Mouse (Mus musculus): ENCODE measurements around the gene Plin2. TPM values are rescaled to one million over a fixed set of nuclear protein-coding genes. Genes with fewer than 3 reads are reported as not detected.

Gene Plin2
- 124 and 134 TPM in 2 replicates for polyA plus RNA-seq (2015; fragmentation: Nextera tagmentation; extraction: Ambion mirVana)

DNA sequence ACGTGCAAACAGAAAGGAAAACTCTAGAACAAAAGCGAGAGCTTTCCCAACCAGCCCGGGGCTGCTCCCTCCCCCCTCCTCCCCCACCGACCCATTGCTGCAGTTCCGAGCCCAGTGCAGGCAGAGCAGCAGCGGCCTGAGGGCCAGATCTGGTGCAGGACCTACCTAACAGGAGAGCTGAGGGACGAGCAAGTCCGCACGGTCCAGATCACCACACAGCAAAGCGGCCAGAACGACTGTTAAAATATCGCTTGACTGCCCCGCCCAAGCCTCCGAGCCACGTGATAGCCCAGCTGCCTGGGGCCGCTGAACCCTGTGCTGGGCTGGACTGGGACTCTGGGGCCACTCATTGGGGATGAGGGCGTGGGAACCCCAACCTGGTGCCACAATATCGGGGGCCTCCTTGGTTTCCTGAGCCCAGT is at the start of gene Plin2:
Gene Plin2, minus strand, starts transcription at position 281 of the 422 bp plus-strand sequence.
- Histone ChIP-seq H3K4me1 (peaks cover 28% of the 10 kb centered on the region), H3K9me3 (no peaks in the 10 kb centered on the region), H3K27me3 (no peaks in the 10 kb centered on the region), H3K4me2 (peak within 1 kb of the TSS; percentile 66), H3K9ac (peak within 1 kb of the TSS; percentile 83), H3K4me3 (peak within 1 kb of the TSS; percentile 78), H3K36me3 (peaks cover 8% of the 10 kb centered on the region), H3K27ac (peak within 1 kb of the TSS; percentile 83)
- 0% methylated on average over 18 of the region's 18 CpGs for WGBS
- peak; percentile 93 for ATAC-seq (ENCODE audit: borderline replicate concordance, extremely low read depth, low FRiP score, low TSS enrichment)

DNA sequence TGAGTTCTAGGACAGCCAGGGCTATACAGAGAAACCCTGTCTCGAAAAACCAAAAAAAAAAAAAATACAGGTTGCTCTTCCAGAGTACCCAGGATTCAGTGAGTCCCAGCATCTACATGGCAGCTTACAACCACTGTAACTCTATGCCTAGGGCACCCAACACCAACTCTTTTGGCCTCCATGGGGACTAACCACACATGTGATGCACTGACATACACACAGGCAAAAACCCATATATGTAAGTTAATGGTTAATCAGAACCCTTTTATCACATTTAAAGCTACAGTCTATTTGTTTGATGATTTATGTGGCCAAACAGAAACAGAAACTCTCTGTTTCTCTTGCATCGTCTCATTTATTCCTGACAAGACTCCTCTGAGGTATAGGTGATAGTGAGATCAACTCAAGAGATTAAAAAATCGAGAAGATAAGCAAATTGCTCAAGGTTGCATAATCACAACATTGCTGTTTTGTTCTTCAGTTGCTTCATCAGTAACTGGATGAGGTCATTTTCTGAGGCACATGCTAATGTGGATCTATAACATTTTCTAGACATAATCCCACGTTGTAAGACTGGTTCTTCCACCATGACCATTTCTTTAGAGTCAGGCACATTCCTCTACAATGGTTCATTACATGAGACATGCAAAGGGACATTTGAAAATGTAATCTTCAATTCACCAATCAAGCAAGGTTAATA is 49.2 kb upstream of the Plin2 start:
- WGBS = 69% methylated on average over 4 of the region's 4 CpGs
- H3K9ac ChIP-seq = no peak overlapping the region
- H3K9me3 ChIP-seq = no peaks in the 10 kb centered on the region
- no peaks in the 10 kb centered on the region for H3K27me3 ChIP-seq
- peaks cover 11% of the 10 kb centered on the region; the same call in 1 of the 2 replicates for H3K4me1 ChIP-seq
- ATAC-seq (ENCODE audit: borderline replicate concordance, extremely low read depth, low FRiP score, low TSS enrichment) = no peak
- no peak overlapping the region for H3K4me3 ChIP-seq
- no peak overlapping the region for H3K27ac ChIP-seq
- H3K4me2 ChIP-seq = no peak overlapping the region
- no peaks in the 10 kb centered on the region for H3K36me3 ChIP-seq

GRCm38 (mm10) chr4:86717176-86717575 is 47.3 kb upstream of the Plin2 start:
- ATAC-seq (ENCODE audit: borderline replicate concordance, extremely low read depth, low FRiP score, low TSS enrichment) = peak; percentile 46; the same call in 1 of the 2 replicates
- no peak overlapping the region for H3K9ac ChIP-seq
- no peaks in the 10 kb centered on the region for H3K36me3 ChIP-seq
- no peak overlapping the region for H3K27ac ChIP-seq
- no peaks in the 10 kb centered on the region for H3K9me3 ChIP-seq
- H3K4me1 ChIP-seq = peaks cover 11% of the 10 kb centered on the region
- 59% methylated on average over 1 of the region's 1 CpGs for WGBS
- no peak overlapping the region for H3K4me3 ChIP-seq
- no peaks in the 10 kb centered on the region for H3K27me3 ChIP-seq
- no peak overlapping the region for H3K4me2 ChIP-seq

DNA sequence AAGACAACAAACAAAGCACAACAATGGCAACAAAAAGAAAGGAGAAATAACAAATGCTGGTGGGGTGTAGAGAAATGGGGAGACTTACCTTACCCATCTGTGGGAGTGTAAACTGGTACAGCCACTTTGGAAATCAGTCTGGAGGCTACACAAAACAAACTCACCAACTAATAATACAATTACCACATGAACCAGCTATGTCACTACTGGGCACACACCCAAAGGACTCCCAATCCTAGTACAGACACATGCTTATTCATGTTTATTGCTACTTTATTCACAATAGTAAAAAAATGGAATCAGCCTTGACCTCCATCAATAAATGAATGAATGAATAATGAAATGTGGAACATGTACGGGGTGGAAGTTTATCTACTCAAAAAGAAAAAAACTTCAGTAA is 45.5 kb upstream of the Plin2 start:
- Histone ChIP-seq H3K27me3 (no peaks in the 10 kb centered on the region), H3K9me3 (no peaks in the 10 kb centered on the region), H3K4me1 (peaks cover 11% of the 10 kb centered on the region), H3K9ac (no peak overlapping the region), H3K27ac (no peak overlapping the region), H3K36me3 (no peaks in the 10 kb centered on the region), H3K4me3 (no peak overlapping the region), H3K4me2 (no peak overlapping the region)
- ATAC-seq (ENCODE audit: borderline replicate concordance, extremely low read depth, low FRiP score, low TSS enrichment) = no peak
- WGBS = 81% methylated on average over 1 of the region's 1 CpGs

GRCm38 (mm10) chr4:86713518-86713917 is 43.7 kb upstream of the Plin2 start:
- no peaks in the 10 kb centered on the region for H3K36me3 ChIP-seq
- H3K4me1 ChIP-seq = peaks cover 11% of the 10 kb centered on the region
- WGBS = 57% methylated on average over 2 of the region's 2 CpGs
- H3K9me3 ChIP-seq = no peaks in the 10 kb centered on the region
- no peaks in the 10 kb centered on the region for H3K27me3 ChIP-seq
- no peak overlapping the region for H3K27ac ChIP-seq
- no peak overlapping the region for H3K9ac ChIP-seq
- no peak overlapping the region for H3K4me2 ChIP-seq
- ATAC-seq (ENCODE audit: borderline replicate concordance, extremely low read depth, low FRiP score, low TSS enrichment) = no peak
- no peak overlapping the region for H3K4me3 ChIP-seq

DNA sequence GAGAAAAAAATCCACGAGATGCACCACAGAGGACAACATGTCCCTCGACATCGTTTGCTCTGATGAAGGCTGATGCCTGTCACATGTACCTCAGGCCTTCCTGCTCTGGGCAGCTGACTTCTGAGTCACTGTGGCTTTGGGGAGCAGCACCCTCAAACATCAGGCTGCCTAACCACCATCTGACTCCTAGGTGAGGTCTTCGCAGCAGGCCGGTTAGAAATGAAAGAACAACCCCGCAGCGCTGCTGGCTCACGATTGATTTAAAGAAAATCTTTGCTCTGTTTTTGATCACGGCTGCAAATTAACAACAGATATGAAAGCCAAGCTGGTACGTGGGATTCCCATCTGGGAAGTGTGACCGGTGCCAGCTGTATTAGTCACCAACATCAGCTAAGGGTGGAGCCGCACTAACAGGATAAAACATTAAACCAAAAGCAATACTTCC is 42.9 kb upstream of the Plin2 start:
- Histone ChIP-seq H3K36me3 (no peaks in the 10 kb centered on the region), H3K27ac (no peak overlapping the region), H3K4me1 (peaks cover 10% of the 10 kb centered on the region), H3K9me3 (no peaks in the 10 kb centered on the region), H3K9ac (no peak overlapping the region), H3K4me3 (no peak overlapping the region), H3K27me3 (no peaks in the 10 kb centered on the region), H3K4me2 (no peak overlapping the region)
- 70% methylated on average over 12 of the region's 12 CpGs for WGBS
- ATAC-seq (ENCODE audit: borderline replicate concordance, extremely low read depth, low FRiP score, low TSS enrichment) = no peak

DNA sequence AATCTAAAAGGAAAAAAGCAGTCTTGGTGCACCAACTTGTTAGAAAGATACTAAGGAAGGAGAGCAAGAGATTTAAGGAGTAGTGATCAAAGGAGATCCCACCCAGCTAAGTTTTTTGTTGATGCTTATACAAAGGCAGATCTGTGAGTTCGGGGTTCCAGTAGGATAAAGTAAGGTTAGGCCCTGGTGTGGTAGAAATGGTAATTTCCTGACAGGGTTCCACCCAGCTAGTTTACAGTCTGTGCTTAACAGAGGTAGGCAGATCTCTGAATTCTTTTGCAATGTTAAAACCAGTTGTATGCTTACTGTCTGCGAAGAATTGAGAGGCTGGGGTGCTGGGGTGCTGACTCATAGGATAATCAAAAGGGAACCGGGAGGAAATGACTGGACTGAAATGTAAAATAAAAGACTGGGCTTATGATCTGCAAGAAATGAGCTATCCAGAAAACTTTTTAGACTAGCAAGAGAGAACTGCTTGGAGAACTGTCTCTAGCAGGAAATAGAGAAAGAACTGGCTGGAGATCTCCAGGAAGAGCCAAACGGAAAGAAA is 40.9 kb upstream of the Plin2 start:
- no peaks in the 10 kb centered on the region for H3K9me3 ChIP-seq
- no peaks in the 10 kb centered on the region for H3K36me3 ChIP-seq
- no peaks in the 10 kb centered on the region; the same call in 1 of the 2 replicates for H3K4me1 ChIP-seq
- no peak for ATAC-seq (ENCODE audit: borderline replicate concordance, extremely low read depth, low FRiP score, low TSS enrichment)
- H3K4me2 ChIP-seq = no peak overlapping the region
- no peaks in the 10 kb centered on the region for H3K27me3 ChIP-seq
- H3K4me3 ChIP-seq = no peak overlapping the region
- H3K9ac ChIP-seq = no peak overlapping the region
- no peak overlapping the region for H3K27ac ChIP-seq
- 56% methylated on average over 4 of the region's 4 CpGs for WGBS

- Histone ChIP-seq H3K9ac (no peak overlapping the region), H3K27ac (no peak overlapping the region), H3K4me3 (no peak overlapping the region), H3K27me3 (no peaks in the 10 kb centered on the region), H3K4me1 (no peaks in the 10 kb centered on the region; the same call in 1 of the 2 replicates), H3K9me3 (no peaks in the 10 kb centered on the region), H3K36me3 (no peaks in the 10 kb centered on the region), H3K4me2 (no peak overlapping the region)
- 68% methylated on average over 6 of the region's 6 CpGs for WGBS
- ATAC-seq (ENCODE audit: borderline replicate concordance, extremely low read depth, low FRiP score, low TSS enrichment) = no peak
Measured at GRCm38 (mm10) chr4:86710034-86710650, 40.3 kb upstream of the Plin2 start.

DNA sequence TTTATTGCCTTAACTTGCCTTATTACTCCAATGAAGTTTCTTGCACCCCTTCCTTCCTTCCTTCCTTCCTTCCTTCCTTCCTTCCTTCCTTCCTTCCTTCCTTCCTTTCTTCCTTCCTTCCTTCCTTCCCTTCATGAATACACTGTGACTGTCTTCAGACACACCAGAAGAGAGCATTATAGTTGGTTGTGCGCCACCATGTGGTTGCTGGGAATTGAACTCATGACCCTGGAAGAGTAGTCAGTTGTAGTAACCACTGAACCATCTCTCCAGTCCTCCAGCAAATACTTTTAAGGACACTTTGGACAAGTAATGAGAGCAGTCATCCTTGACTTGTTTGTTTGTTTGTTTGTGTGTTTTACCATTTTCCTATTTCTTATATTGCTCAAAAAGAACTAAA is 38.9 kb upstream of the Plin2 start:
- H3K36me3 ChIP-seq = no peaks in the 10 kb centered on the region
- WGBS = 27% methylated on average over 1 of the region's 1 CpGs
- no peak for ATAC-seq (ENCODE audit: borderline replicate concordance, extremely low read depth, low FRiP score, low TSS enrichment)
- no peak overlapping the region for H3K4me3 ChIP-seq
- H3K9me3 ChIP-seq = no peaks in the 10 kb centered on the region
- no peak overlapping the region for H3K27ac ChIP-seq
- no peaks in the 10 kb centered on the region; the same call in 1 of the 2 replicates for H3K4me1 ChIP-seq
- H3K27me3 ChIP-seq = no peaks in the 10 kb centered on the region
- H3K4me2 ChIP-seq = no peak overlapping the region
- no peak overlapping the region for H3K9ac ChIP-seq

DNA sequence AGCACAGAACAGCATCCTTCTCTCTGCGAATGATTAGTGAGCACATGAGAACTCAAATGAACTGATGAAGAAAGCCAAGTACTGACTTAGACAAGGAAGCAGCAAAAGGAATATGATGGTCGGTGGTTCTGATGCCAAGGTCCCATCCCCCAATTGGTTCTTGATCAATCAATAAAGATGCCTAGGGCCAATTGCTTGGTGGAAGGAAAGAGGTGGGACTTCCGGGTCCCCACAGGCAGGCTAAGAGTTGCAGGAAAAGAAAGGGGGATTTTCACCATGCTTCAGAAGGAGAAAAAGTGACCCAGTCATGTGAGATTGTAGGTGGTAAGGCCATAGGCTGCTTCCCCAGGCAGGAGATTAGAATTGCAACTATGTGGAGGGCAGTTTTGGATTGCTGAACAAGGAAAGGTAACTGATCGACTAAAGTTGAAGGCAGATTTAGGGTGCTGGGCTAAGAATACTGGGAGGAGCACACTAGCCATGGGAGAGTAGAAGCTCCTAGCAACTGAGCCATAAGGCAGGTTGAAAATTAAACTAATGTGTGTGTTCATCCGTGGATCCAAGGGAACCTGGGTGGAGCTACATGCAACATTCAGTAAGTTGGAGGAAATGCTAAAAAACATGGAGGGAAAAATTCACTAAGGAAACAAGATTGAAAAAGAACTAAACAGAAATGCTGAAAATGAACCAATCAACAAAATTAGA is 29.5 kb upstream of the Plin2 start:
- no peaks in the 10 kb centered on the region for H3K9me3 ChIP-seq
- H3K27ac ChIP-seq = no peak overlapping the region
- H3K4me2 ChIP-seq = no peak overlapping the region
- H3K27me3 ChIP-seq = no peaks in the 10 kb centered on the region
- WGBS = 69% methylated on average over 5 of the region's 5 CpGs
- no peaks in the 10 kb centered on the region for H3K36me3 ChIP-seq
- ATAC-seq (ENCODE audit: borderline replicate concordance, extremely low read depth, low FRiP score, low TSS enrichment) = no peak
- H3K4me1 ChIP-seq = no peaks in the 10 kb centered on the region
- no peak overlapping the region for H3K4me3 ChIP-seq
- H3K9ac ChIP-seq = no peak overlapping the region

DNA sequence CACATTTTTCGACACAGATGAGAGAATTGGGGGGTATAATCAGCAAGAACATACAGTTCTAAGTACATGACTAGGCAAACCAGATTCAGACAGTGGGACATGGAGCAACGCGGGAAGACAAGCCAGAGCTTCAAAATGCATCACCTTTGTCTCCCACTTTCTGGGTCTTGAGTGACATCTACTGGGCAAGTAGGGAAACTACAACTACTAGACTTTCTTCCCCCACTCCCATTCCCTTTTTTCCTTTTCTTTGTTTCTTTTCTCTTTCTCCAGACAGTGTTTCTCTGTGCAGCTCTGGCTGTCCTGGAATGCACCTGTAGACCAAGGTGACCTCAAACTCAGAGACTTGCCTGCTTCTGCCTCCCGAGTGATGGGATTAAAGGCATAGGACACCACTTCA is 27.0 kb upstream of the Plin2 start:
- H3K9ac ChIP-seq = no peak overlapping the region; the same call in 1 of the 2 replicates
- no peaks in the 10 kb centered on the region for H3K27me3 ChIP-seq
- 7% methylated on average over 4 of the region's 4 CpGs for WGBS
- H3K4me3 ChIP-seq = no peak overlapping the region
- H3K27ac ChIP-seq = no peak overlapping the region
- no peaks in the 10 kb centered on the region for H3K36me3 ChIP-seq
- H3K4me2 ChIP-seq = no peak overlapping the region
- H3K4me1 ChIP-seq = no peaks in the 10 kb centered on the region
- peak; percentile 46; the same call in 1 of the 2 replicates for ATAC-seq (ENCODE audit: borderline replicate concordance, extremely low read depth, low FRiP score, low TSS enrichment)
- no peaks in the 10 kb centered on the region for H3K9me3 ChIP-seq
